Mouse (Mus musculus): ENCODE data around the gene Klrb1b. TPM values are rescaled to one million over a fixed set of nuclear protein-coding genes. Genes with fewer than 3 reads are reported as not detected.

Klrb1b gene
- not detected in 2 replicates for polyA plus RNA-seq (2016; fragmentation: Nextera tagmentation; extraction: Ambion mirVana)

GRCm38 (mm10) chr6:128826132-128826531, at the start of gene Klrb1b, which contains the start of gene Gm44511:
TSS of gene Klrb1b (minus strand) at chr6:128826331.
TSS of gene Gm44511 (minus strand) at chr6:128826315.
- Histone ChIP-seq H3K27ac (replicated peaks) (no peak within 1 kb of the TSS), H3K4me3 (no peak within 1 kb of the TSS), H3K4me1 (peaks cover 4% of the 10 kb centered on the region), H3K36me3 (no peaks in the 10 kb centered on the region), H3K27me3 (ENCODE audit: low read depth, poor library complexity, severe bottlenecking) (no peaks in the 10 kb centered on the region), H3K9me3 (replicated peaks) (no peaks in the 10 kb centered on the region)
- 87% methylated on average over 6 of the region's 6 CpGs for WGBS
- no peak for DNase-seq (ENCODE audit: low spot score)

DNA sequence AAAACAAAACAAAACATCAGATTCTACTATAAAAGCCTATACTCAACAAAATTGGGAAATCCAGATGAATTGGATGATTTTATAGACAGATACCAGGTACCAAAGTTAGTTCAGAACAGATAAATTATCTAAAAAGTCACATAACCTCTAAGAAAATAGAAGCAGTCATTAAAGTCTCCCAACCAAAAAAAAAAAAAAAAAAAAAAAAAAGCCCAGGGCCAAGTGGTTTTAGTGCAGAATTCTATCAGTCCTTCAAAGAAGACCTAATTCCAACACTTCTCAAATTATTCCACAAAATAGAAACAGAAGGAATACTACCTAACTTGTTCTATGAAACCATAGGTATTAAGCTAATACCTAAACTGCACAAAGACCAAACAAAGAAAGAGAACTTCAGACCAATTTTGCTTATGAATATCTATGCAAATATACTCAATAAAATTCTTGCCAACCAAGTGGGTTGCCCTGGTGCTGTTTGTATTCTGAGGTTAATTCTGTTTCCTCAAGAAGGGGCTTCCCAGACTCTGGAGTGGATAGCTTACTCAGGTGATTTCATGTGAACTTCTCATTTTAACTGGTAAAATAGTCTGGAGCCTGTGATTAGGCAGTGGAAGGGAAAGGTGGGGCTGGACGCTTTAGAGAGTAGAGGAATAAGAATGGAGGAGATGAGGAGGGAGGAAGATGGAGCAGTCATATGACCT, 45.9 kb upstream of the Klrb1b start:
- no peak for DNase-seq (ENCODE audit: low spot score)
- no peak overlapping the region for H3K4me3 ChIP-seq
- H3K9me3 ChIP-seq (replicated peaks) = no peaks in the 10 kb centered on the region; the same call in 1 of the 2 replicates
- H3K27me3 ChIP-seq (ENCODE audit: low read depth, poor library complexity, severe bottlenecking) = no peaks in the 10 kb centered on the region
- H3K36me3 ChIP-seq = no peaks in the 10 kb centered on the region
- H3K27ac ChIP-seq (replicated peaks) = no peak overlapping the region
- WGBS = 85% methylated on average over 1 of the region's 1 CpGs
- peaks cover 6% of the 10 kb centered on the region for H3K4me1 ChIP-seq

GRCm38 (mm10) chr6:128868861-128869260, 42.7 kb upstream of the Klrb1b start:
- 13% methylated on average over 3 of the region's 3 CpGs for WGBS
- H3K4me1 ChIP-seq = peaks cover 6% of the 10 kb centered on the region
- no peaks in the 10 kb centered on the region for H3K9me3 ChIP-seq (replicated peaks)
- DNase-seq (ENCODE audit: low spot score) = no peak
- no peak overlapping the region for H3K27ac ChIP-seq (replicated peaks)
- H3K4me3 ChIP-seq = no peak overlapping the region
- no peaks in the 10 kb centered on the region for H3K36me3 ChIP-seq
- H3K27me3 ChIP-seq (ENCODE audit: low read depth, poor library complexity, severe bottlenecking) = no peaks in the 10 kb centered on the region

DNA sequence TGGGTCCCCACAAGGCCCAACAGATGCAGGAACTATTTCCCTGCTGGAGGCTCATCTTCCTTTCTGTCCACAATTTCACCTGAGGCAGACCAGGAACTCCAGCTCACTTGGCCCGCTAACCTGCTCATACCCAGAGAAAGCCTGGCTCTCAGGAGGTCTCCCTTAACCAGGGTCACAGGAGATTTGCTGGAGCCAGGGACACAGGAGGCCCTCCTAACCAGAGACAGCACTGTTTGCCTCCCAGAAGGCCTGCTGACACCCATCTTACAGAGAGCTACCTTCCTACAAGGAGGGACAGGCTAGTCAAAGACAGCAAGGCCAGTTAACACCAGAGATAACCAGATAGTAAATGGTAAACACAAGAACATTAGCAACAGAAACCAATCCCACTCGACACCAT, 31.8 kb upstream of the Klrb1b start:
- DNase-seq (ENCODE audit: low spot score) = no peak
- Histone ChIP-seq H3K4me1 (no peaks in the 10 kb centered on the region), H3K9me3 (replicated peaks) (no peaks in the 10 kb centered on the region), H3K27ac (replicated peaks) (no peak overlapping the region), H3K27me3 (ENCODE audit: low read depth, poor library complexity, severe bottlenecking) (no peaks in the 10 kb centered on the region), H3K36me3 (no peaks in the 10 kb centered on the region), H3K4me3 (no peak overlapping the region)
- 90% methylated on average over 2 of the region's 2 CpGs for WGBS

DNA sequence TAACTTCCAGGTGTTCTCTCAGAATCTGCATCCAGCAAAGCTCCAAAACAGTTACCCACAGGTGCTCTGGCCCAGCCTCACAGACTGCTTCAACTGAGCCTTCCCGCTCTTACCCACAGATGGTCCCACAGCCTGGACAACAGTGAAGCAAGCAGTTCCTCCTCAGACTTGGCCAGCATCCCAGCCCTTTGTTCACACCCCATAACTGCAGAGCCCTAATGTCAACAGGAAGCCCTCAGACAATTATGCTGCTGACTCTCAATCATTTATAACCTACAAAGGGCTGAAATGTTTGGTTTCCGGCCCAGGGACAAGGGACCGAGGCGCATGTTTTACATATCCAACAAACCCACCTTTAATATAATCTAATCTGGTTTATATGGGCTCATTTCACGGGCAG, 30.1 kb upstream of the Klrb1b start:
- no peaks in the 10 kb centered on the region for H3K4me1 ChIP-seq
- no peak overlapping the region for H3K27ac ChIP-seq (replicated peaks)
- no peaks in the 10 kb centered on the region for H3K9me3 ChIP-seq (replicated peaks)
- no peaks in the 10 kb centered on the region for H3K36me3 ChIP-seq
- H3K27me3 ChIP-seq (ENCODE audit: low read depth, poor library complexity, severe bottlenecking) = no peaks in the 10 kb centered on the region
- no peak overlapping the region for H3K4me3 ChIP-seq
- WGBS = 79% methylated on average over 5 of the region's 5 CpGs
- no peak for DNase-seq (ENCODE audit: low spot score)

DNA sequence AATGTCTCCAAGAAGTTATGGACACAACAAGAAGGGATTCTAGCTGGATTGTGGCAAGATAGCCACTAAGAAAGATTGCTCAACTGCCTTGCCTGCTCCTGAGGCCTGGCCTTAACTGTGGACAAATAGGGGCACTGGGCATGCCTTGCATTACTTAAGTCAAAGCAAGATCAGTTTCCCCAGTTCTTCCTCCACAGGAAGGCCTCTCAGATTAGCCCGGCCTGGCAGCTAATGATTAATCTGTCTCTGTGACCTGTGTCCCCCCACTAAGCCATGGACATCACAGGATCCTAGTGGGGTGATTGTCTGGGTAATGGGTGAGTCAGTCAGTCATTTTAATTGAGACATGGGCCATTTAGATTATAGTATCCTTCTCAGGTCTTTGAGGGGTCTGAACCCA, 29.3 kb upstream of the Klrb1b start:
- Histone ChIP-seq H3K4me1 (no peaks in the 10 kb centered on the region), H3K27me3 (ENCODE audit: low read depth, poor library complexity, severe bottlenecking) (no peaks in the 10 kb centered on the region), H3K27ac (replicated peaks) (no peak overlapping the region), H3K4me3 (no peak overlapping the region), H3K9me3 (replicated peaks) (no peaks in the 10 kb centered on the region), H3K36me3 (no peaks in the 10 kb centered on the region)
- 88% methylated on average over 1 of the region's 1 CpGs for WGBS
- DNase-seq (ENCODE audit: low spot score) = no peak

- H3K36me3 ChIP-seq = no peaks in the 10 kb centered on the region
- WGBS = 95% methylated on average over 3 of the region's 3 CpGs
- H3K4me1 ChIP-seq = no peaks in the 10 kb centered on the region
- DNase-seq (ENCODE audit: low spot score) = no peak
- H3K27me3 ChIP-seq (ENCODE audit: low read depth, poor library complexity, severe bottlenecking) = no peaks in the 10 kb centered on the region
- H3K27ac ChIP-seq (replicated peaks) = no peak overlapping the region
- H3K9me3 ChIP-seq (replicated peaks) = no peaks in the 10 kb centered on the region
- H3K4me3 ChIP-seq = no peak overlapping the region
These were observed 28.8 kb upstream of the Klrb1b start for GRCm38 (mm10) chr6:128854895-128855294.

- no peaks in the 10 kb centered on the region for H3K9me3 ChIP-seq (replicated peaks)
- H3K4me3 ChIP-seq = 0 out of 2 replicates have a peak overlapping the region, but pooled peaks have one; percentile 10
- H3K36me3 ChIP-seq = no peaks in the 10 kb centered on the region
- H3K27ac ChIP-seq (replicated peaks) = peak overlapping the region; percentile 74
- no peaks in the 10 kb centered on the region for H3K4me1 ChIP-seq
- WGBS = 50% methylated on average over 12 of the region's 12 CpGs
- no peaks in the 10 kb centered on the region for H3K27me3 ChIP-seq (ENCODE audit: low read depth, poor library complexity, severe bottlenecking)
- peak; percentile 61 for DNase-seq (ENCODE audit: low spot score)
These were observed 28.1 kb upstream of the Klrb1b start for GRCm38 (mm10) chr6:128854024-128854820.

DNA sequence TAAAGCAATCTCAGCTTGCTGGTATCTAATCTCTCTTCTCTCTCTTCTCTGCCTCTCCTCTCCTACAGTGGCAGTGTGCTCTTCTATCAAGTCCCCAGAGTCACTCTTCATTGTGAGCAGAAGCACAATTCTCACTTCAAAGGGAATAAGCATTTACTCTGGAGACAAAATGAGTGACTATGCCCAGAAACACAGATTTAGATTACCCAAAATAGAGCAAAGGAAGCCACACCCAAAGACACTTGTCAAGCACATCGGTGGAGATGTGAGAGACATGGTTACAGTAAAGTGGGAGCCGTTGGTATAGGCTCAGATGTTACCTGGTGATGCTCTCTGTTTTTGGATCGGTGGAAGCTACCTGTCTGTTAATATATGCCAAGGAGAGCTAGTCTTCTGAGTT, 26.6 kb upstream of the Klrb1b start:
- WGBS = 92% methylated on average over 3 of the region's 3 CpGs

DNA sequence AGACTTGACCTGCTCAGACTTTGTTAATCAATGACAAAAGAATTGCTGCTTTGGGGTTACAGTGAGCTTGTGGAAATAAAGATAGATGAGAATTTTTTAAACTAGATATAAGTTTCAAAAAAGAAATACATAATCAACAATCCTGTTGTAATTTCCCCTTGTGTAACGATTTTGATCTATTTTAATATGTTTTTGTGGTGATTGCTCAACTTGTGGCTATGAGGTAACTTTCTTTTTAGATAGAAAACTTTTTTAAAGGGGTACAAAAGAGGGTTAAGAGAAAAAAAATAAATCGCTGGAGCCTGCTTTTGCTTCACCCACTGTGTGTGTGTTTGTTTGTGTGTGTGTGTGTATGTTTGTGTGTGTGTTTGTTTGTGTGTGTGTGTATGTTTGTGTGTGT, 25.0 kb upstream of the Klrb1b start:
- H3K27me3 ChIP-seq (ENCODE audit: low read depth, poor library complexity, severe bottlenecking) = no peaks in the 10 kb centered on the region
- no peak overlapping the region for H3K4me3 ChIP-seq
- H3K4me1 ChIP-seq = no peaks in the 10 kb centered on the region
- WGBS = 83% methylated on average over 2 of the region's 2 CpGs
- no peak overlapping the region for H3K27ac ChIP-seq (replicated peaks)
- H3K9me3 ChIP-seq (replicated peaks) = no peaks in the 10 kb centered on the region
- no peak for DNase-seq (ENCODE audit: low spot score)
- no peaks in the 10 kb centered on the region for H3K36me3 ChIP-seq

More for the DNA sequence above, 26.6 kb upstream of the Klrb1b start:
- no peak overlapping the region for H3K4me3 ChIP-seq
- no peaks in the 10 kb centered on the region for H3K27me3 ChIP-seq (ENCODE audit: low read depth, poor library complexity, severe bottlenecking)
- H3K9me3 ChIP-seq (replicated peaks) = no peaks in the 10 kb centered on the region
- no peaks in the 10 kb centered on the region for H3K36me3 ChIP-seq
- no peaks in the 10 kb centered on the region for H3K4me1 ChIP-seq
- no peak for DNase-seq (ENCODE audit: low spot score)
- no peak overlapping the region for H3K27ac ChIP-seq (replicated peaks)

DNA sequence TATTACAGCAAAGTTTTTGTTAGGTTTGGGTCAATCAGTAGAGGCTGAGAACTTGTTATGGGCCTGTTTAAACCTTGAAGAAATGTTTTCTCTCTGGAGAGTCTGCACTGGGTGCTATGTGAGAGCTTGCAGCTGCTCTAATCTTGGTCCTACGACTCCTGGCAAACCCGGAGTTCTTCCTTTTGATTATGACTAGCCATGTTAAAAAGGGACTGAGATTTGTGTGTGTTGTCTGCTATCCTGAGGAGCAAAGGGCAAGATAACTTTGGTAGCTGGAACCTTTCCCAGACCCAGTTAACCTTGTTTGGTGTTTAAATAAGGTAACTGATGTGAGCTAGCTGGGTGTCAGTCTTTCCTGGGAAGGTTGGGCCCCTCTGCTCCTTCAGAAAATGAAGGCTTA, 24.5 kb upstream of the Klrb1b start:
- no peak for DNase-seq (ENCODE audit: low spot score)
- H3K27me3 ChIP-seq (ENCODE audit: low read depth, poor library complexity, severe bottlenecking) = no peaks in the 10 kb centered on the region
- H3K36me3 ChIP-seq = no peaks in the 10 kb centered on the region
- no peaks in the 10 kb centered on the region for H3K9me3 ChIP-seq (replicated peaks)
- no peaks in the 10 kb centered on the region for H3K4me1 ChIP-seq
- WGBS = 80% methylated on average over 2 of the region's 2 CpGs
- H3K27ac ChIP-seq (replicated peaks) = no peak overlapping the region
- H3K4me3 ChIP-seq = no peak overlapping the region

DNA sequence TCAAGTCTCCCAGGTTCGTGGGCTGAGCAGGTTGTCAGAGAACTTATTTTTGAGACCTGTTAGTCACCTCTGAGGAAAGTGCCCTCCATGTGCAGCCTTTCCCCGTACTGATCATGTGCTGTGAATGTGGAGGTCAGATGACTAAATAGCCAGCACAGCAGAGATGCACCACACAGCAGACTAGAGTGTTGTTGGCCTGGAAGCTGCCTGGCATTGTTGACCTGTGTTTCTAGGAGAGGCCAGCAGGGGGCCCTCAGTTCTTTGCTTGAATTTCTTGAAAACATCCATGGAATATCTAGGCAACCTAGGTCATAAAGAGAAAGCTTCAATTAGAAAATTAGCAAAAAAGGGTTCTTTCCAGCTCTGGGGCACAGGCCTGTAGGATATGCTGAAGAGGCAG, 23.8 kb upstream of the Klrb1b start:
- 63% methylated on average over 2 of the region's 2 CpGs for WGBS
- peaks cover 3% of the 10 kb centered on the region; the same call in 1 of the 2 replicates for H3K4me1 ChIP-seq
- no peak overlapping the region for H3K27ac ChIP-seq (replicated peaks)
- no peaks in the 10 kb centered on the region for H3K9me3 ChIP-seq (replicated peaks)
- H3K4me3 ChIP-seq = no peak overlapping the region
- no peaks in the 10 kb centered on the region for H3K27me3 ChIP-seq (ENCODE audit: low read depth, poor library complexity, severe bottlenecking)
- no peaks in the 10 kb centered on the region for H3K36me3 ChIP-seq
- peak; percentile 68 for DNase-seq (ENCODE audit: low spot score)

DNA sequence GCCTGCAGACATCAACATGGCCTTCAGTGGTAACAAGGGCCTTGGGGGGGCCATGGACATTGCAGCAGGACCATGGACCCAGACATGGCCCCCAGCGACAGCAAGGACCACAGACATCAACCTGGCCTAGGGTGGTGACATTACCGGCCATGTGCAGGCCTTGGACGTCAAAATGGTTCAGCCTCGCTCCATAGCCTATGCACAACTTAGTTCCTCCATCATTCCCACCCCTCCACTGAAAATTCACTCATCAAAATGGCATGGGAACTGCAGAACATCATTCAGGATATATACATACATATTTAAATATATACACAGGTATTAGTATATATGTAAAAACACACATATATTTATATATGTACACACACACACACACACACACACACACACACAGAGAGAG, 21.3 kb upstream of the Klrb1b start:
- H3K4me1 ChIP-seq = peaks cover 12% of the 10 kb centered on the region
- H3K36me3 ChIP-seq = no peaks in the 10 kb centered on the region
- H3K27ac ChIP-seq (replicated peaks) = no peak overlapping the region
- H3K9me3 ChIP-seq (replicated peaks) = no peaks in the 10 kb centered on the region
- no peaks in the 10 kb centered on the region for H3K27me3 ChIP-seq (ENCODE audit: low read depth, poor library complexity, severe bottlenecking)
- 92% methylated on average over 4 of the region's 4 CpGs for WGBS
- no peak for DNase-seq (ENCODE audit: low spot score)
- no peak overlapping the region for H3K4me3 ChIP-seq

Measured in midbrain, embryonic 10.5 days (tissue).